Mouse (Mus musculus): Measurements from ENCODE around the gene C2cd3. TPM values are rescaled to one million over a fixed set of nuclear protein-coding genes. Genes with fewer than 3 reads are reported as not detected.

Gene C2cd3
- polyA plus RNA-seq, 1 experiment from 2014 or later, result 34.2 TPM

- H3K9me3 ChIP-seq (ENCODE audit: control insufficient read depth, low read depth, low read length), result no peaks in the 10 kb centered on the region
- no peak for ATAC-seq (ENCODE audit: insufficient number of reproducible peaks, insufficient read depth, low FRiP score, low read depth)
- no peak overlapping the region for H3K9ac ChIP-seq (replicated peaks; ENCODE audit: low read depth, low read length)
- no peaks in the 10 kb centered on the region for H3K4me1 ChIP-seq (ENCODE audit: control insufficient read depth, insufficient read depth, low read length)
- no peak overlapping the region for H3K4me3 ChIP-seq (ENCODE audit: low read depth, low read length)
- no peak overlapping the region for H3K4me2 ChIP-seq (replicated peaks; ENCODE audit: low read depth, low read length)
- H3K36me3 ChIP-seq (ENCODE audit: control insufficient read depth, insufficient read depth, low read length), result peaks cover 58% of the 10 kb centered on the region
- H3K27ac ChIP-seq (ENCODE audit: low read length), result no peak overlapping the region
- WGBS, result 57% methylated on average over 3 of the region's 3 CpGs
- no peaks in the 10 kb centered on the region for H3K27me3 ChIP-seq (ENCODE audit: control insufficient read depth, insufficient read depth, low read length)
Measured at GRCm38 (mm10) chr7:100429102-100429501, 57.1 kb downstream of the C2cd3 start.

- Histone ChIP-seq H3K27ac (ENCODE audit: low read length) (no peak overlapping the region), H3K4me3 (ENCODE audit: low read depth, low read length) (no peak overlapping the region), H3K9me3 (ENCODE audit: control insufficient read depth, low read depth, low read length) (no peaks in the 10 kb centered on the region), H3K36me3 (ENCODE audit: control insufficient read depth, insufficient read depth, low read length) (peaks cover 52% of the 10 kb centered on the region), H3K27me3 (ENCODE audit: control insufficient read depth, insufficient read depth, low read length) (no peaks in the 10 kb centered on the region), H3K9ac (replicated peaks; ENCODE audit: low read depth, low read length) (no peak overlapping the region), H3K4me1 (ENCODE audit: control insufficient read depth, insufficient read depth, low read length) (no peaks in the 10 kb centered on the region), H3K4me2 (replicated peaks; ENCODE audit: low read depth, low read length) (no peak overlapping the region)
- ATAC-seq (ENCODE audit: insufficient number of reproducible peaks, insufficient read depth, low FRiP score, low read depth), result no peak
- 88% methylated on average over 11 of the region's 11 CpGs for WGBS
Measured at GRCm38 (mm10) chr7:100429911-100430310, 57.9 kb downstream of the C2cd3 start.

- Histone ChIP-seq H3K9ac (replicated peaks; ENCODE audit: low read depth, low read length) (no peak overlapping the region), H3K36me3 (ENCODE audit: control insufficient read depth, insufficient read depth, low read length) (peaks cover 52% of the 10 kb centered on the region), H3K27me3 (ENCODE audit: control insufficient read depth, insufficient read depth, low read length) (no peaks in the 10 kb centered on the region), H3K4me3 (ENCODE audit: low read depth, low read length) (no peak overlapping the region), H3K4me1 (ENCODE audit: control insufficient read depth, insufficient read depth, low read length) (no peaks in the 10 kb centered on the region), H3K9me3 (ENCODE audit: control insufficient read depth, low read depth, low read length) (no peaks in the 10 kb centered on the region), H3K27ac (ENCODE audit: low read length) (no peak overlapping the region), H3K4me2 (replicated peaks; ENCODE audit: low read depth, low read length) (no peak overlapping the region)
- ATAC-seq (ENCODE audit: insufficient number of reproducible peaks, insufficient read depth, low FRiP score, low read depth), result peak; percentile 77; the same call in 1 of the 2 replicates
- 62% methylated on average over 5 of the region's 5 CpGs for WGBS
Measured at GRCm38 (mm10) chr7:100431103-100431502, 59.1 kb downstream of the C2cd3 start.

GRCm38 (mm10) chr7:100433295-100433694 lies 61.3 kb downstream of the C2cd3 start:
- Histone ChIP-seq H3K4me1 (ENCODE audit: control insufficient read depth, insufficient read depth, low read length) (no peaks in the 10 kb centered on the region), H3K4me3 (ENCODE audit: low read depth, low read length) (no peak overlapping the region), H3K9me3 (ENCODE audit: control insufficient read depth, low read depth, low read length) (no peaks in the 10 kb centered on the region), H3K27me3 (ENCODE audit: control insufficient read depth, insufficient read depth, low read length) (no peaks in the 10 kb centered on the region), H3K9ac (replicated peaks; ENCODE audit: low read depth, low read length) (no peak overlapping the region), H3K27ac (ENCODE audit: low read length) (no peak overlapping the region), H3K36me3 (ENCODE audit: control insufficient read depth, insufficient read depth, low read length) (peaks cover 59% of the 10 kb centered on the region), H3K4me2 (replicated peaks; ENCODE audit: low read depth, low read length) (no peak overlapping the region)
- no peak for ATAC-seq (ENCODE audit: insufficient number of reproducible peaks, insufficient read depth, low FRiP score, low read depth)
- 93% methylated on average over 6 of the region's 6 CpGs for WGBS

GRCm38 (mm10) chr7:100443728-100444127 lies 71.7 kb downstream of the C2cd3 start:
- Histone ChIP-seq H3K4me2 (replicated peaks; ENCODE audit: low read depth, low read length) (no peak overlapping the region), H3K27me3 (ENCODE audit: control insufficient read depth, insufficient read depth, low read length) (no peaks in the 10 kb centered on the region), H3K27ac (ENCODE audit: low read length) (no peak overlapping the region), H3K36me3 (ENCODE audit: control insufficient read depth, insufficient read depth, low read length) (peaks cover 53% of the 10 kb centered on the region), H3K9ac (replicated peaks; ENCODE audit: low read depth, low read length) (no peak overlapping the region), H3K4me1 (ENCODE audit: control insufficient read depth, insufficient read depth, low read length) (no peaks in the 10 kb centered on the region), H3K9me3 (ENCODE audit: control insufficient read depth, low read depth, low read length) (no peaks in the 10 kb centered on the region), H3K4me3 (ENCODE audit: low read depth, low read length) (no peak overlapping the region)
- WGBS, result 85% methylated on average over 4 of the region's 4 CpGs
- ATAC-seq (ENCODE audit: insufficient number of reproducible peaks, insufficient read depth, low FRiP score, low read depth), result no peak

GRCm38 (mm10) chr7:100446271-100446670 lies 74.2 kb downstream of the C2cd3 start:
- 97% methylated on average over 5 of the region's 5 CpGs for WGBS
- no peak overlapping the region for H3K4me3 ChIP-seq (ENCODE audit: low read depth, low read length)
- H3K36me3 ChIP-seq (ENCODE audit: control insufficient read depth, insufficient read depth, low read length), result peaks cover 68% of the 10 kb centered on the region
- H3K27me3 ChIP-seq (ENCODE audit: control insufficient read depth, insufficient read depth, low read length), result no peaks in the 10 kb centered on the region
- no peaks in the 10 kb centered on the region for H3K9me3 ChIP-seq (ENCODE audit: control insufficient read depth, low read depth, low read length)
- H3K27ac ChIP-seq (ENCODE audit: low read length), result no peak overlapping the region
- H3K9ac ChIP-seq (replicated peaks; ENCODE audit: low read depth, low read length), result no peak overlapping the region
- H3K4me2 ChIP-seq (replicated peaks; ENCODE audit: low read depth, low read length), result no peak overlapping the region
- no peak for ATAC-seq (ENCODE audit: insufficient number of reproducible peaks, insufficient read depth, low FRiP score, low read depth)
- no peaks in the 10 kb centered on the region for H3K4me1 ChIP-seq (ENCODE audit: control insufficient read depth, insufficient read depth, low read length)

GRCm38 (mm10) chr7:100448530-100448929 lies 76.5 kb downstream of the C2cd3 start:
- no peaks in the 10 kb centered on the region for H3K4me1 ChIP-seq (ENCODE audit: control insufficient read depth, insufficient read depth, low read length)
- no peak overlapping the region for H3K4me3 ChIP-seq (ENCODE audit: low read depth, low read length)
- peaks cover 66% of the 10 kb centered on the region for H3K36me3 ChIP-seq (ENCODE audit: control insufficient read depth, insufficient read depth, low read length)

GRCm38 (mm10) chr7:100448985-100449384 lies 77.0 kb downstream of the C2cd3 start:
- Histone ChIP-seq H3K4me1 (ENCODE audit: control insufficient read depth, insufficient read depth, low read length) (no peaks in the 10 kb centered on the region), H3K36me3 (ENCODE audit: control insufficient read depth, insufficient read depth, low read length) (peaks cover 67% of the 10 kb centered on the region), H3K4me3 (ENCODE audit: low read depth, low read length) (no peak overlapping the region), H3K4me2 (replicated peaks; ENCODE audit: low read depth, low read length) (no peak overlapping the region), H3K27me3 (ENCODE audit: control insufficient read depth, insufficient read depth, low read length) (no peaks in the 10 kb centered on the region), H3K9ac (replicated peaks; ENCODE audit: low read depth, low read length) (no peak overlapping the region), H3K9me3 (ENCODE audit: control insufficient read depth, low read depth, low read length) (no peaks in the 10 kb centered on the region), H3K27ac (ENCODE audit: low read length) (no peak overlapping the region)
- no peak for ATAC-seq (ENCODE audit: insufficient number of reproducible peaks, insufficient read depth, low FRiP score, low read depth)
- 97% methylated on average over 3 of the region's 3 CpGs for WGBS

More at GRCm38 (mm10) chr7:100448530-100448929, 76.5 kb downstream of the C2cd3 start:
- no peak overlapping the region for H3K4me2 ChIP-seq (replicated peaks; ENCODE audit: low read depth, low read length)
- no peaks in the 10 kb centered on the region for H3K27me3 ChIP-seq (ENCODE audit: control insufficient read depth, insufficient read depth, low read length)
- H3K9me3 ChIP-seq (ENCODE audit: control insufficient read depth, low read depth, low read length), result no peaks in the 10 kb centered on the region
- H3K9ac ChIP-seq (replicated peaks; ENCODE audit: low read depth, low read length), result no peak overlapping the region
- ATAC-seq (ENCODE audit: insufficient number of reproducible peaks, insufficient read depth, low FRiP score, low read depth), result no peak
- 92% methylated on average over 12 of the region's 12 CpGs for WGBS
- no peak overlapping the region for H3K27ac ChIP-seq (ENCODE audit: low read length)

- 53% methylated on average over 1 of the region's 1 CpGs for WGBS
- Histone ChIP-seq H3K27ac (ENCODE audit: low read length) (no peak overlapping the region), H3K4me3 (ENCODE audit: low read depth, low read length) (no peak overlapping the region), H3K4me2 (replicated peaks; ENCODE audit: low read depth, low read length) (no peak overlapping the region), H3K27me3 (ENCODE audit: control insufficient read depth, insufficient read depth, low read length) (no peaks in the 10 kb centered on the region), H3K9ac (replicated peaks; ENCODE audit: low read depth, low read length) (no peak overlapping the region), H3K9me3 (ENCODE audit: control insufficient read depth, low read depth, low read length) (no peaks in the 10 kb centered on the region), H3K36me3 (ENCODE audit: control insufficient read depth, insufficient read depth, low read length) (peaks cover 42% of the 10 kb centered on the region), H3K4me1 (ENCODE audit: control insufficient read depth, insufficient read depth, low read length) (no peaks in the 10 kb centered on the region)
- ATAC-seq (ENCODE audit: insufficient number of reproducible peaks, insufficient read depth, low FRiP score, low read depth), result peak; percentile 81
Measured at GRCm38 (mm10) chr7:100458153-100458552, 86.1 kb downstream of the C2cd3 start.
